Comparison of ENCODE assay signal across 46 mouse cellular contexts in genomic region chr3:36053447-36053846, GRCm38 (mm10). TPM values are rescaled to one million over a fixed set of nuclear protein-coding genes. Genes with fewer than 3 reads are reported as not detected.
"Had no signal": no experiment of that assay in that cellular context is flagged by ENCODE, and none has a peak within 500 bp of the region (broad histone marks: within the 10 kb centered on the region; RNA-seq: fewer than 3 reads in every experiment).

TSS of gene Ccdc144b (minus strand) at chr3:36053547.

- H3K36me3 ChIP-seq: limb, embryonic 10.5 days; limb, embryonic 12.5 days; limb, embryonic 13.5 days; limb, embryonic 15.5 days; liver, embryonic 12.5 days; liver, embryonic 13.5 days; liver, embryonic 15.5 days; lung, embryonic 15.5 days; midbrain, embryonic 10.5 days; midbrain, embryonic 12.5 days; midbrain, embryonic 13.5 days; midbrain, embryonic 15.5 days had no signal

- H3K4me1 ChIP-seq: limb, embryonic 10.5 days; limb, embryonic 12.5 days; limb, embryonic 13.5 days; limb, embryonic 15.5 days; liver, embryonic 12.5 days; liver, embryonic 13.5 days; liver, embryonic 15.5 days; lung, embryonic 15.5 days; megakaryocyte, embryonic 14.5 days; midbrain, embryonic 10.5 days; midbrain, embryonic 12.5 days; midbrain, embryonic 13.5 days; midbrain, embryonic 15.5 days had no signal

- H3K4me2 ChIP-seq: limb, embryonic 12.5 days; limb, embryonic 13.5 days; limb, embryonic 15.5 days; liver, embryonic 11.5 days; liver, embryonic 12.5 days; liver, embryonic 13.5 days; liver, embryonic 15.5 days; lung, embryonic 14.5 days; lung, embryonic 15.5 days; midbrain, embryonic 11.5 days; midbrain, embryonic 12.5 days; midbrain, embryonic 13.5 days; midbrain, embryonic 15.5 days had no signal

- H3K27me3 ChIP-seq: limb, embryonic 12.5 days; limb, embryonic 13.5 days; limb, embryonic 15.5 days; liver, embryonic 13.5 days; lung, embryonic 15.5 days; midbrain, embryonic 12.5 days; midbrain, embryonic 15.5 days had no signal

- DNase-seq: left cerebral cortex, postnatal 4 days; liver; liver, embryonic 13.5 days; liver, postnatal 0 days; lung, adult 18-20 months; lung, adult 2 months; lung, embryonic 14.5 days; lung, postnatal 10 days; lung, postnatal 14 days; lung, postnatal 36 days; lung, postnatal 4 days; midbrain, embryonic 14.5 days had no signal

- H3K9me3 ChIP-seq: limb, embryonic 10.5 days; limb, embryonic 12.5 days; limb, embryonic 13.5 days; limb, embryonic 15.5 days; liver, embryonic 12.5 days; liver, embryonic 13.5 days; liver, embryonic 15.5 days; lung, embryonic 15.5 days; megakaryocyte, embryonic 14.5 days; midbrain, embryonic 10.5 days; midbrain, embryonic 12.5 days; midbrain, embryonic 13.5 days; midbrain, embryonic 15.5 days had no signal

- H3K9ac ChIP-seq: limb, embryonic 12.5 days; limb, embryonic 13.5 days; limb, embryonic 15.5 days; liver, embryonic 12.5 days; liver, embryonic 13.5 days; liver, embryonic 14.5 days; liver, embryonic 15.5 days; liver, postnatal 0 days; lung, embryonic 14.5 days; lung, embryonic 15.5 days; midbrain, embryonic 12.5 days; midbrain, embryonic 13.5 days; midbrain, embryonic 15.5 days had no signal

- ATAC-seq: liver, embryonic 12.5 days; liver, postnatal 0 days; lung, postnatal 0 days; midbrain, embryonic 13.5 days; midbrain, embryonic 15.5 days; midbrain, embryonic 16.5 days had no signal

- H3K4me3 ChIP-seq: left cerebral cortex, adult 2 months; limb, embryonic 10.5 days; limb, embryonic 12.5 days; limb, embryonic 13.5 days; limb, embryonic 15.5 days; liver, embryonic 12.5 days; liver, embryonic 13.5 days; liver, embryonic 15.5 days; lung, embryonic 15.5 days; megakaryocyte, embryonic 14.5 days; midbrain, embryonic 10.5 days; midbrain, embryonic 12.5 days; midbrain, embryonic 13.5 days; midbrain, embryonic 15.5 days; myocyte had no signal

- H3K27ac ChIP-seq: left cerebral cortex, adult 2 months; limb, embryonic 10.5 days; limb, embryonic 12.5 days; limb, embryonic 13.5 days; limb, embryonic 15.5 days; liver, embryonic 12.5 days; liver, embryonic 13.5 days; liver, embryonic 14.5 days; liver, embryonic 15.5 days; lung, embryonic 15.5 days; macrophage; midbrain, embryonic 10.5 days; midbrain, embryonic 12.5 days; midbrain, embryonic 13.5 days; midbrain, embryonic 15.5 days had no signal

RNA-seq across cellular contexts. Expression of gene Ccdc144b, which starts in this region (rescaled TPM):
- total RNA-seq: left cerebral cortex, adult 2 months; left cerebral cortex, adult 8-10 months; left cerebral cortex, postnatal 10 days; left cerebral cortex, postnatal 14 days; left cerebral cortex, postnatal 25 days; left cerebral cortex, postnatal 36 days; left cerebral cortex, postnatal 4 days; liver, adult 2 months; megakaryocyte progenitor cell, adult 5-6 weeks; megakaryocyte-erythroid progenitor cell, adult 5-6 weeks; midbrain, postnatal 0 days; monocyte, adult 5-6 weeks had no signal
- polyA plus RNA-seq: limb, embryonic 10.5 days; limb, embryonic 11.5 days; limb, embryonic 12.5 days; limb, embryonic 14.5 days; limb, embryonic 15.5 days; liver, adult 2 months; liver, embryonic 11.5 days; liver, embryonic 12.5 days; liver, embryonic 13.5 days; liver, embryonic 14.5 days; liver, embryonic 15.5 days; liver, embryonic 16.5 days; liver, postnatal 0 days; lung, adult 2 months; lung, embryonic 14.5 days; lung, embryonic 15.5 days; lung, embryonic 16.5 days; lung, postnatal 0 days; macrophage; midbrain, embryonic 10.5 days; midbrain, embryonic 11.5 days; midbrain, embryonic 12.5 days; midbrain, embryonic 13.5 days; midbrain, embryonic 14.5 days; midbrain, embryonic 15.5 days; midbrain, embryonic 16.5 days; myocyte had no signal
